Mouse (Mus musculus) neural tube, embryonic 11.5 days (tissue): ENCODE results near the gene Itm2b. TPM values are rescaled to one million over a fixed set of nuclear protein-coding genes. Genes with fewer than 3 reads are reported as not detected.

Experiments
- ATAC-seq: fragments of 200-750 bp; cut with Nextera tagmentation; 2 replicates; pipeline ENCODE4 v1.8.0; 2017; ENCODE audit warnings: moderate number of reproducible peaks, mild to moderate bottlenecking, moderate TSS enrichment, moderate library complexity; ENCODE audit not compliant: insufficient read depth, low FRiP score, low TSS enrichment
- DNase-seq: peaks from one replicate; pipeline ENCODE4 v3.0.0-alpha.2; 2015; ENCODE audit warnings: low spot score
- H3K27ac ChIP-seq: fragments of 300-500 bp; sonication (generic); 2 replicates; pipeline ENCODE4 v1.5.1; 2014; ENCODE audit warnings: low read depth, mild to moderate bottlenecking, low read length
- H3K27me3 ChIP-seq: fragments of 300-500 bp; sonication (generic); 2 replicates; pipeline ENCODE4 v1.6.1; 2014; ENCODE audit warnings: mild to moderate bottlenecking, low read length, mixed read lengths; ENCODE audit not compliant: control insufficient read depth, insufficient read depth
- H3K36me3 ChIP-seq: fragments of 300-500 bp; sonication (generic); 2 replicates; pipeline ENCODE4 v1.6.1; 2014; ENCODE audit warnings: mild to moderate bottlenecking, low read length, moderate library complexity, mixed read lengths; ENCODE audit not compliant: control insufficient read depth, insufficient read depth
- H3K4me1 ChIP-seq: fragments of 300-500 bp; sonication (generic); 2 replicates; pipeline ENCODE4 v1.6.1; 2014; ENCODE audit warnings: low read length, mixed read lengths; ENCODE audit not compliant: control insufficient read depth, insufficient read depth
- H3K4me2 ChIP-seq: fragments of 300-500 bp; sonication (generic); 2 replicates; pipeline ENCODE4 v1.6.1; 2014; ENCODE audit warnings: low read depth, mild to moderate bottlenecking, moderate library complexity
- H3K4me3 ChIP-seq: fragments of 300-500 bp; sonication (generic); 2 replicates; pipeline ENCODE4 v1.5.1; 2014; ENCODE audit warnings: low read depth, low read length
- H3K9ac ChIP-seq: fragments of 300-500 bp; sonication (generic); 2 replicates; pipeline ENCODE4 v1.6.1; 2014; ENCODE audit warnings: mild to moderate bottlenecking, low read length
- H3K9me3 ChIP-seq: fragments of 300-500 bp; sonication (generic); 2 replicates; pipeline ENCODE4 v1.6.1; 2016; ENCODE audit warnings: low read length; ENCODE audit not compliant: control insufficient read depth
- WGBS: fragments of 180-500 bp; shearing (Covaris S2); extraction: QIAGEN DNeasy Blood & Tissue Kit; methylation state at CpG from one replicate; pipeline ENCODE4 v1.1.7; 2014; 5-methylcytosine and 5-hydroxymethylcytosine counted together
- polyA plus RNA-seq: library from polyadenylated mRNA; unstranded; fragments of >200 nt; fragmentation: Nextera tagmentation; extraction: Ambion mirVana; gene quantifications from 2 replicates; pipeline ENCODE4 v1.2.1, GENCODE M21; 2014

Gene Itm2b
- polyA plus RNA-seq, 1 experiment from 2014 or later: 349 TPM

- no peak for DNase-seq
- WGBS: 8% methylated on average over 8 of the region's 8 CpGs
- peak overlapping the region; percentile 56 for H3K9ac ChIP-seq
- H3K4me3 ChIP-seq: peak overlapping the region; percentile 88
- H3K27ac ChIP-seq: peak overlapping the region; percentile 86
- ATAC-seq: no peak
- peaks cover 6% of the 10 kb centered on the region; the same call in 1 of the 2 replicates for H3K4me1 ChIP-seq
- peak overlapping the region; percentile 66 for H3K4me2 ChIP-seq
- H3K27me3 ChIP-seq: no peaks in the 10 kb centered on the region
- H3K9me3 ChIP-seq: no peaks in the 10 kb centered on the region
- no peaks in the 10 kb centered on the region for H3K36me3 ChIP-seq
These were observed 58.6 kb downstream of the Itm2b start for GRCm38 (mm10) chr14:73326511-73326910.

- H3K9ac ChIP-seq: peak within 1 kb of the TSS; percentile 56
- H3K4me2 ChIP-seq: peak within 1 kb of the TSS; percentile 66
- H3K27ac ChIP-seq: peak within 1 kb of the TSS; percentile 86
- no peaks in the 10 kb centered on the region for H3K36me3 ChIP-seq
- H3K4me3 ChIP-seq: peak within 1 kb of the TSS; percentile 88
- H3K27me3 ChIP-seq: no peaks in the 10 kb centered on the region
- H3K9me3 ChIP-seq: no peaks in the 10 kb centered on the region
- peaks cover 6% of the 10 kb centered on the region; the same call in 1 of the 2 replicates for H3K4me1 ChIP-seq
- ATAC-seq (peak; percentile 85), DNase-seq (peak; percentile 88)
- under 1% methylated on average over 68 of the region's 135 CpGs for WGBS
These were observed 59.4 kb downstream of the Itm2b start, which contains the start of gene Rb1 for GRCm38 (mm10) chr14:73325456-73326381. Gene Rb1, minus strand, starts transcription at chr14:73325822.

GRCm38 (mm10) chr14:73324634-73325455, 60.2 kb downstream of the Itm2b start:
- ATAC-seq: peak; percentile 38
- peaks cover 6% of the 10 kb centered on the region; the same call in 1 of the 2 replicates for H3K4me1 ChIP-seq
- WGBS: under 1% methylated on average over 45 of the region's 55 CpGs

GRCm38 (mm10) chr14:73323965-73324364, 61.1 kb downstream of the Itm2b start:
- no peak overlapping the region for H3K27ac ChIP-seq
- peak overlapping the region; percentile 66; the same call in 1 of the 2 replicates for H3K4me2 ChIP-seq

More at GRCm38 (mm10) chr14:73324634-73325455, 60.2 kb downstream of the Itm2b start:
- peak; percentile 64 for DNase-seq
- Histone ChIP-seq H3K4me3 (peak overlapping the region; percentile 88), H3K27me3 (no peaks in the 10 kb centered on the region), H3K9ac (peak overlapping the region; percentile 56), H3K36me3 (no peaks in the 10 kb centered on the region), H3K4me2 (peak overlapping the region; percentile 66), H3K27ac (peak overlapping the region; percentile 86), H3K9me3 (no peaks in the 10 kb centered on the region)

GRCm38 (mm10) chr14:73322142-73322541, 62.9 kb downstream of the Itm2b start:
- Histone ChIP-seq H3K27ac (no peak overlapping the region), H3K4me3 (no peak overlapping the region), H3K9me3 (no peaks in the 10 kb centered on the region), H3K9ac (no peak overlapping the region), H3K27me3 (no peaks in the 10 kb centered on the region), H3K4me2 (no peak overlapping the region), H3K4me1 (peaks cover 6% of the 10 kb centered on the region; the same call in 1 of the 2 replicates), H3K36me3 (no peaks in the 10 kb centered on the region)
- no peak for DNase-seq
- WGBS: 88% methylated on average over 3 of the region's 3 CpGs
- ATAC-seq: no peak

More at GRCm38 (mm10) chr14:73323965-73324364, 61.1 kb downstream of the Itm2b start:
- no peak for ATAC-seq
- DNase-seq: no peak
- Histone ChIP-seq H3K9me3 (no peaks in the 10 kb centered on the region), H3K4me3 (peak overlapping the region; percentile 88; the same call in 1 of the 2 replicates), H3K36me3 (no peaks in the 10 kb centered on the region), H3K27me3 (no peaks in the 10 kb centered on the region), H3K4me1 (peaks cover 6% of the 10 kb centered on the region; the same call in 1 of the 2 replicates), H3K9ac (no peak overlapping the region)
- 34% methylated on average over 2 of the region's 2 CpGs for WGBS

- no peak overlapping the region for H3K9ac ChIP-seq
- ATAC-seq (no peak), DNase-seq (no peak)
- H3K27ac ChIP-seq: no peak overlapping the region
- H3K4me2 ChIP-seq: no peak overlapping the region
- H3K9me3 ChIP-seq: no peaks in the 10 kb centered on the region
- H3K27me3 ChIP-seq: no peaks in the 10 kb centered on the region
- H3K4me1 ChIP-seq: no peaks in the 10 kb centered on the region
- H3K4me3 ChIP-seq: no peak overlapping the region
- H3K36me3 ChIP-seq: no peaks in the 10 kb centered on the region
These were observed 68.2 kb downstream of the Itm2b start for GRCm38 (mm10) chr14:73316933-73317332.

- no peak overlapping the region for H3K27ac ChIP-seq
- DNase-seq (no peak), ATAC-seq (no peak)
- H3K9me3 ChIP-seq: no peaks in the 10 kb centered on the region
- H3K4me2 ChIP-seq: no peak overlapping the region
- H3K9ac ChIP-seq: no peak overlapping the region
- no peaks in the 10 kb centered on the region for H3K4me1 ChIP-seq
- H3K27me3 ChIP-seq: no peaks in the 10 kb centered on the region
- no peak overlapping the region for H3K4me3 ChIP-seq
- WGBS: 83% methylated on average over 4 of the region's 4 CpGs
- no peaks in the 10 kb centered on the region for H3K36me3 ChIP-seq
These were observed 71.2 kb downstream of the Itm2b start for GRCm38 (mm10) chr14:73313864-73314263.

GRCm38 (mm10) chr14:73313396-73313795, 71.7 kb downstream of the Itm2b start:
- no peaks in the 10 kb centered on the region for H3K4me1 ChIP-seq
- ATAC-seq (no peak), DNase-seq (no peak)
- H3K36me3 ChIP-seq: no peaks in the 10 kb centered on the region
- no peaks in the 10 kb centered on the region for H3K9me3 ChIP-seq
- no peak overlapping the region for H3K4me3 ChIP-seq
- H3K27ac ChIP-seq: no peak overlapping the region
- no peak overlapping the region for H3K9ac ChIP-seq
- H3K27me3 ChIP-seq: no peaks in the 10 kb centered on the region
- 67% methylated on average over 5 of the region's 5 CpGs for WGBS
- H3K4me2 ChIP-seq: no peak overlapping the region
